Mouse (Mus musculus): ENCODE results near the gene Rnf44. TPM values are rescaled to one million over a fixed set of nuclear protein-coding genes. Genes with fewer than 3 reads are reported as not detected.

The Rnf44 gene
- polyA plus RNA-seq, 1 experiment from 2014 or later = 52.1 TPM

DNA sequence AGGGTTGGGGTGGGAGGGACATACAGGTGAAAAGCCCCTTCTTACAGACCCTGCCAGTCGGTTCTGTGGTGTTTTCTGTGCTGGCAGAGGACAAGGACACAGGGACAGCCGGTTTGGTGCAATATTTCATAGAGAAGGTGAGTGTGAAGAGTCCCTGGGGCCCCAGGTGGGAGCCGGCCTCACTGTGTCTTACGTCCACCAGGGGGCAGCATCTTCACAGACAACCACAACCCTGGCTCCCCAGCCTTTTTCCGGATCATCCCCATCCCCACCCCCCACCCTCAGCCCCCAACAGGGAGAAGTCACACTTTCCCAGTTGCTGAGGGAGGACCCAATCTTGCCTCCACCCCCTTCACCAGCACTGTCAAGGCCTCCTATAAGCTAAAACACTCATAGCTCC is 23.2 kb upstream of the Rnf44 start:
- H3K9ac ChIP-seq (replicated peaks; ENCODE audit: low read depth) = no peak overlapping the region
- H3K9me3 ChIP-seq (ENCODE audit: low read length) = no peaks in the 10 kb centered on the region
- no peak overlapping the region for H3K27ac ChIP-seq (ENCODE audit: low read length)
- no peaks in the 10 kb centered on the region for H3K27me3 ChIP-seq (replicated peaks; ENCODE audit: insufficient read depth, low read length)
- no peak overlapping the region for H3K4me2 ChIP-seq (replicated peaks; ENCODE audit: low read depth, low read length)
- TF ChIP-seq CTCF (IDR thresholded peaks at IDR 0.05) (peak; percentile 73), EP300 (IDR thresholded peaks at IDR 0.05) (no peak)
- ATAC-seq = no peak
- no peaks in the 10 kb centered on the region for H3K36me3 ChIP-seq (ENCODE audit: insufficient read depth, low read length)
- H3K4me3 ChIP-seq (ENCODE audit: low read depth, low read length) = no peak overlapping the region
- DNase-seq (ENCODE audit: low spot score) = peak; percentile 47
- H3K4me1 ChIP-seq (ENCODE audit: insufficient read depth, low read depth, low read length) = no peaks in the 10 kb centered on the region
- 0% methylated on average over 5 of the region's 5 CpGs for WGBS

DNA sequence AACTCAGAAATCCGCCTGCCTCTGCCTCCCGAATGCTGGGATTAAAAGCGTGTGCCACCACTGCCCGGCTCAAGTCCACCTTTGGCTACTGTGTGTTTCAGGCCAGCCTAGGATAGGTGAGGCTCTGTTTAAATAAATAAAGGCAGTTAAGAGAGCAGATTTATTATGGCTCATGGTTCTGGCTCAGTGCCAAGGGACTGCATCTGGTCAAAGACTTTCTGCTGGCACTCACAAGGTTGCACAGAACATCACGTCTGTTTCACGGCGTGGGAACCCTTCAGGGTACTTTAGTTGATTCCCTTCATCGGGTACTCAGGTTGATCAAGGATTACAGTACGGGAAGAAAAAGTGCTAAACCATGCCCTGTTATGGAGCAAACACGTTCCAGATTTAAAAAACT is 21.3 kb upstream of the Rnf44 start:
- Histone ChIP-seq H3K4me3 (ENCODE audit: low read depth, low read length) (no peak overlapping the region), H3K27me3 (replicated peaks; ENCODE audit: insufficient read depth, low read length) (no peaks in the 10 kb centered on the region), H3K4me1 (ENCODE audit: insufficient read depth, low read depth, low read length) (no peaks in the 10 kb centered on the region), H3K9ac (replicated peaks; ENCODE audit: low read depth) (no peak overlapping the region), H3K27ac (ENCODE audit: low read length) (no peak overlapping the region), H3K36me3 (ENCODE audit: insufficient read depth, low read length) (no peaks in the 10 kb centered on the region), H3K9me3 (ENCODE audit: low read length) (no peaks in the 10 kb centered on the region), H3K4me2 (replicated peaks; ENCODE audit: low read depth, low read length) (no peak overlapping the region)
- WGBS = 62% methylated on average over 10 of the region's 10 CpGs
- ATAC-seq = no peak
- TF ChIP-seq CTCF (IDR thresholded peaks at IDR 0.05) = no peak
- DNase-seq (ENCODE audit: low spot score) = no peak

GRCm38 (mm10) chr13:54714393-54714792 is 20.7 kb upstream of the Rnf44 start:
- WGBS = 50% methylated on average over 4 of the region's 4 CpGs
- Histone ChIP-seq H3K4me3 (ENCODE audit: low read depth, low read length) (no peak overlapping the region), H3K27ac (ENCODE audit: low read length) (no peak overlapping the region), H3K4me1 (ENCODE audit: insufficient read depth, low read depth, low read length) (no peaks in the 10 kb centered on the region), H3K27me3 (replicated peaks; ENCODE audit: insufficient read depth, low read length) (no peaks in the 10 kb centered on the region), H3K9me3 (ENCODE audit: low read length) (no peaks in the 10 kb centered on the region), H3K36me3 (ENCODE audit: insufficient read depth, low read length) (no peaks in the 10 kb centered on the region), H3K4me2 (replicated peaks; ENCODE audit: low read depth, low read length) (no peak overlapping the region), H3K9ac (replicated peaks; ENCODE audit: low read depth) (no peak overlapping the region)
- ATAC-seq (no peak), DNase-seq (ENCODE audit: low spot score) (no peak)
- TF ChIP-seq CTCF (IDR thresholded peaks at IDR 0.05) = no peak
- TF ChIP-seq EP300 (IDR thresholded peaks at IDR 0.05) = no peak

- no peak overlapping the region for H3K9ac ChIP-seq (replicated peaks; ENCODE audit: low read depth)
- ATAC-seq (no peak), DNase-seq (ENCODE audit: low spot score) (no peak)
- TF ChIP-seq CTCF (IDR thresholded peaks at IDR 0.05) (no peak), EP300 (IDR thresholded peaks at IDR 0.05) (no peak)
- no peak overlapping the region for H3K4me2 ChIP-seq (replicated peaks; ENCODE audit: low read depth, low read length)
- no peaks in the 10 kb centered on the region for H3K36me3 ChIP-seq (ENCODE audit: insufficient read depth, low read length)
- H3K27me3 ChIP-seq (replicated peaks; ENCODE audit: insufficient read depth, low read length) = no peaks in the 10 kb centered on the region
- 70% methylated on average over 3 of the region's 3 CpGs for WGBS
- H3K4me3 ChIP-seq (ENCODE audit: low read depth, low read length) = no peak overlapping the region
- no peaks in the 10 kb centered on the region for H3K4me1 ChIP-seq (ENCODE audit: insufficient read depth, low read depth, low read length)
- no peaks in the 10 kb centered on the region for H3K9me3 ChIP-seq (ENCODE audit: low read length)
- H3K27ac ChIP-seq (ENCODE audit: low read length) = no peak overlapping the region
Observed at GRCm38 (mm10) chr13:54710866-54711265, 17.2 kb upstream of the Rnf44 start.

DNA sequence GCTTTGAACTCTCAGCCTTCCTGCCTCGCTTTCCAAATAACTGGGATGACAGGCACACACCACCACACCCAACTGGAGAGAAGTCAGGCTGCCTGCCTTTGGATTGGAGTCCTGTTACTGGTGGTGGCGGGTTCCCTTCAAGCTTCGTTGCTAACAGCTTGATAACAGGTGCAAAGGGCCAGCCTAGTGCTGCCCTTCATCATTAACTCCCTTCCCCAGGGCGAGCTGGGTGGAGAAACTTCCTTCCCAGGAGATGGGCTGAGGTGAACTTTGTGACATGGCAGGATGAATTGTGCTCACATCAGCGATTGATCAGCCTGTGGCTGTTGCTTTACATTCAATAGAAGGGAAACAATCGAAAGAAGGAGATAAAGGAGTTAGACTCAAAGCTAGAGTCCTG is 11.2 kb upstream of the Rnf44 start:
- 48% methylated on average over 6 of the region's 6 CpGs for WGBS
- H3K9ac ChIP-seq (replicated peaks; ENCODE audit: low read depth) = no peak overlapping the region
- no peaks in the 10 kb centered on the region for H3K9me3 ChIP-seq (ENCODE audit: low read length)
- no peak overlapping the region for H3K4me3 ChIP-seq (ENCODE audit: low read depth, low read length)
- ATAC-seq (no peak), DNase-seq (ENCODE audit: low spot score) (no peak)
- no peaks in the 10 kb centered on the region for H3K36me3 ChIP-seq (ENCODE audit: insufficient read depth, low read length)
- no peak overlapping the region for H3K27ac ChIP-seq (ENCODE audit: low read length)
- H3K4me2 ChIP-seq (replicated peaks; ENCODE audit: low read depth, low read length) = no peak overlapping the region
- no peaks in the 10 kb centered on the region for H3K27me3 ChIP-seq (replicated peaks; ENCODE audit: insufficient read depth, low read length)
- H3K4me1 ChIP-seq (ENCODE audit: insufficient read depth, low read depth, low read length) = no peaks in the 10 kb centered on the region
- TF ChIP-seq CTCF (IDR thresholded peaks at IDR 0.05) (no peak), EP300 (IDR thresholded peaks at IDR 0.05) (no peak)

DNA sequence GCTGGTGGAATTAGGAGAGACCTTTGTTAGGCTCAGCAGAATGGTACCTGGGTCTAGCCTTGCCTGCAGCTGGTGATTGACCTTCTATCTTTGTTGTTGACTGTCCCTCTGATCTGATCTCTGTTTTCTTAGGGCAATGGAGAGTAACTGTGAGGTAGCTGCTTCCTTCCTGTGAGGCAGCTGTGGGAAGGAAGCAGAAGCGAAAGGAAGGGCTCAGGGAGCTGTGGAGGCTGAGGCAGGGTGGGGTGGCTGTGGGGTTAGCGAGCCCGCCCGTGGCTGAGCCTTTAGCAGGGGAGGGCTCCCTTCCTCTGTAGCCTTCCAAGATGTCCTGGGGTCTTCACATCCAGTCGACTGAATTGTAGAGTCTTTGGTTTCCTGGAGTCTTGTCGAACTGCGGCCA is 8.8 kb upstream of the Rnf44 start:
- Histone ChIP-seq H3K4me2 (replicated peaks; ENCODE audit: low read depth, low read length) (no peak overlapping the region), H3K9ac (replicated peaks; ENCODE audit: low read depth) (no peak overlapping the region), H3K4me1 (ENCODE audit: insufficient read depth, low read depth, low read length) (no peaks in the 10 kb centered on the region), H3K9me3 (ENCODE audit: low read length) (no peaks in the 10 kb centered on the region), H3K4me3 (ENCODE audit: low read depth, low read length) (no peak overlapping the region), H3K27me3 (replicated peaks; ENCODE audit: insufficient read depth, low read length) (no peaks in the 10 kb centered on the region), H3K27ac (ENCODE audit: low read length) (no peak overlapping the region), H3K36me3 (ENCODE audit: insufficient read depth, low read length) (no peaks in the 10 kb centered on the region)
- ATAC-seq (no peak), DNase-seq (ENCODE audit: low spot score) (no peak)
- TF ChIP-seq CTCF (IDR thresholded peaks at IDR 0.05) (no peak), EP300 (IDR thresholded peaks at IDR 0.05) (no peak)
- WGBS = 66% methylated on average over 7 of the region's 7 CpGs

DNA sequence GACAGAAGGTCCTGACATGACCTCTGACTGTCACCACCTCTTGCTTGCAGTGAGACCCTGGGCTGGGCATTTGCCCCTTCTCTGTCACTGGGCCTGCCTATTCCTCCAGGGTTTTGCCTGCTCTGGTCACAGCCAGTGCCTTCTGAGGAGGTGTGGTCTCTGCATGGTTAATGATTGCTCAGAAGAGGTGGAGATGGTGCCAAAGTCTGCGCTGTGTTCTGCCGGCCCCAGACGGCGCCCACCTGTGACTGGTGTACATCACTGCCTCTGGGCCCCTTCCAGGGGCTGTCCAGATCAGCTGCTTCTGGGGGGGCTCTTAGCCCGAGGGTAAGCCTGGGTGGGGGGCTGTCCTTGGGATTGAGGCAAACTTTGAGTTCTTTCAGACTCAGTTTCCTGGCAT is 7.5 kb upstream of the Rnf44 start, which contains the start of gene Cdhr2:
TSS of gene Cdhr2 (plus strand) at position 219 of the 400 bp plus-strand sequence.
- no peaks in the 10 kb centered on the region for H3K9me3 ChIP-seq (ENCODE audit: low read length)
- H3K27me3 ChIP-seq (replicated peaks; ENCODE audit: insufficient read depth, low read length) = no peaks in the 10 kb centered on the region
- 52% methylated on average over 5 of the region's 5 CpGs for WGBS
- H3K9ac ChIP-seq (replicated peaks; ENCODE audit: low read depth) = no peak within 1 kb of the TSS
- DNase-seq (ENCODE audit: low spot score) (no peak), ATAC-seq (no peak; the same call in 1 of the 2 replicates)
- H3K4me1 ChIP-seq (ENCODE audit: insufficient read depth, low read depth, low read length) = no peaks in the 10 kb centered on the region
- no peaks in the 10 kb centered on the region for H3K36me3 ChIP-seq (ENCODE audit: insufficient read depth, low read length)
- H3K27ac ChIP-seq (ENCODE audit: low read length) = no peak within 1 kb of the TSS
- no peak within 1 kb of the TSS for H3K4me3 ChIP-seq (ENCODE audit: low read depth, low read length)
- TF ChIP-seq EP300 (IDR thresholded peaks at IDR 0.05) (no peak), CTCF (IDR thresholded peaks at IDR 0.05) (no peak)
- no peak within 1 kb of the TSS for H3K4me2 ChIP-seq (replicated peaks; ENCODE audit: low read depth, low read length)
